Mouse (Mus musculus): ENCODE data around the gene Uvrag. TPM values are rescaled to one million over a fixed set of nuclear protein-coding genes. Genes with fewer than 3 reads are reported as not detected.

Uvrag gene
- polyA plus RNA-seq, 1 experiment from 2014 or later = 16.7 TPM

- no peak for ATAC-seq (ENCODE audit: insufficient number of reproducible peaks, low FRiP score, low TSS enrichment, low read depth)
- no peak overlapping the region for H3K4me3 ChIP-seq
- peaks cover 38% of the 10 kb centered on the region for H3K4me1 ChIP-seq
- no peaks in the 10 kb centered on the region for H3K9me3 ChIP-seq
- H3K36me3 ChIP-seq = no peaks in the 10 kb centered on the region
- 0 out of 2 replicates have a peak, but pooled peaks cover 4% of the 10 kb centered on the region for H3K27me3 ChIP-seq
- H3K4me2 ChIP-seq = no peak overlapping the region
- no peak overlapping the region for H3K9ac ChIP-seq
- no peak overlapping the region for H3K27ac ChIP-seq
- WGBS = 91% methylated on average over 10 of the region's 10 CpGs
Measured at GRCm38 (mm10) chr7:98935193-98935592, 205.7 kb downstream of the Uvrag start.

- H3K9me3 ChIP-seq = no peaks in the 10 kb centered on the region
- H3K4me3 ChIP-seq = no peak overlapping the region
- no peaks in the 10 kb centered on the region for H3K36me3 ChIP-seq
- peaks cover 37% of the 10 kb centered on the region for H3K4me1 ChIP-seq
- no peaks in the 10 kb centered on the region for H3K27me3 ChIP-seq
- no peak overlapping the region for H3K9ac ChIP-seq
- no peak overlapping the region for H3K27ac ChIP-seq
- 58% methylated on average over 7 of the region's 7 CpGs for WGBS
- ATAC-seq (ENCODE audit: insufficient number of reproducible peaks, low FRiP score, low TSS enrichment, low read depth) = no peak
- H3K4me2 ChIP-seq = no peak overlapping the region
Measured at GRCm38 (mm10) chr7:98928336-98929025, 212.5 kb downstream of the Uvrag start.

- Histone ChIP-seq H3K4me3 (no peak overlapping the region), H3K4me1 (peaks cover 28% of the 10 kb centered on the region), H3K27ac (no peak overlapping the region), H3K9ac (no peak overlapping the region), H3K4me2 (no peak overlapping the region), H3K9me3 (no peaks in the 10 kb centered on the region), H3K27me3 (no peaks in the 10 kb centered on the region), H3K36me3 (no peaks in the 10 kb centered on the region)
- WGBS = 78% methylated on average over 10 of the region's 10 CpGs
- ATAC-seq (ENCODE audit: insufficient number of reproducible peaks, low FRiP score, low TSS enrichment, low read depth) = no peak
Measured at GRCm38 (mm10) chr7:98926906-98927528, 213.9 kb downstream of the Uvrag start.

GRCm38 (mm10) chr7:98924380-98924869, 216.5 kb downstream of the Uvrag start:
- Histone ChIP-seq H3K27me3 (no peaks in the 10 kb centered on the region), H3K9me3 (no peaks in the 10 kb centered on the region), H3K4me3 (no peak overlapping the region), H3K4me2 (no peak overlapping the region), H3K36me3 (no peaks in the 10 kb centered on the region), H3K27ac (peak overlapping the region; percentile 38; the same call in 1 of the 2 replicates), H3K4me1 (peaks cover 28% of the 10 kb centered on the region), H3K9ac (no peak overlapping the region)
- WGBS = 42% methylated on average over 18 of the region's 18 CpGs
- no peak for ATAC-seq (ENCODE audit: insufficient number of reproducible peaks, low FRiP score, low TSS enrichment, low read depth)

- WGBS = 84% methylated on average over 5 of the region's 5 CpGs
- Histone ChIP-seq H3K9ac (no peak overlapping the region), H3K27ac (no peak overlapping the region), H3K4me3 (no peak overlapping the region), H3K4me1 (peaks cover 20% of the 10 kb centered on the region), H3K27me3 (no peaks in the 10 kb centered on the region), H3K36me3 (no peaks in the 10 kb centered on the region), H3K4me2 (no peak overlapping the region), H3K9me3 (no peaks in the 10 kb centered on the region)
- ATAC-seq (ENCODE audit: insufficient number of reproducible peaks, low FRiP score, low TSS enrichment, low read depth) = no peak
Measured at GRCm38 (mm10) chr7:98922984-98923383, 218.0 kb downstream of the Uvrag start.

GRCm38 (mm10) chr7:98917407-98917806, 223.5 kb downstream of the Uvrag start:
- Histone ChIP-seq H3K27me3 (no peaks in the 10 kb centered on the region), H3K9me3 (no peaks in the 10 kb centered on the region), H3K36me3 (no peaks in the 10 kb centered on the region), H3K27ac (no peak overlapping the region), H3K4me2 (no peak overlapping the region), H3K4me1 (0 out of 2 replicates have a peak, but pooled peaks cover 4% of the 10 kb centered on the region), H3K9ac (no peak overlapping the region), H3K4me3 (no peak overlapping the region)
- no peak for ATAC-seq (ENCODE audit: insufficient number of reproducible peaks, low FRiP score, low TSS enrichment, low read depth)
- 83% methylated on average over 5 of the region's 5 CpGs for WGBS

DNA sequence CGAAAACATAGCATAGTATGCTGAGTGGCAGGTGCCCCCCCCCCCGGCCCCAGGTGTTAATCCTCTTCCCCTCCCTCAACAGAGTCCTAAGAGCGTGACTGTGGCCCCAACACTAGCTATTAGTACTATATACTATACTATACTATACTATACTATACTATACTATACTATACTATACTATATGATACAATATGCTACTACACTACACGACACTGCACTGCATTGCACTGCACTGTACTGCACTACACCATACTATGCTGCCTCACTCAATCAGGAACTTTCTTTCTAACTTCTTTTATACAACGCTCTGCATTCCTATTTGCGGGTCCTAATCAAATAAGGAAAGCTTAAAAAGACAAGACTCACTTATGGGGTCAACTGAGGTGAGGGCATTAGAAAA, 224.4 kb downstream of the Uvrag start:
- no peaks in the 10 kb centered on the region for H3K36me3 ChIP-seq
- 82% methylated on average over 6 of the region's 6 CpGs for WGBS

DNA sequence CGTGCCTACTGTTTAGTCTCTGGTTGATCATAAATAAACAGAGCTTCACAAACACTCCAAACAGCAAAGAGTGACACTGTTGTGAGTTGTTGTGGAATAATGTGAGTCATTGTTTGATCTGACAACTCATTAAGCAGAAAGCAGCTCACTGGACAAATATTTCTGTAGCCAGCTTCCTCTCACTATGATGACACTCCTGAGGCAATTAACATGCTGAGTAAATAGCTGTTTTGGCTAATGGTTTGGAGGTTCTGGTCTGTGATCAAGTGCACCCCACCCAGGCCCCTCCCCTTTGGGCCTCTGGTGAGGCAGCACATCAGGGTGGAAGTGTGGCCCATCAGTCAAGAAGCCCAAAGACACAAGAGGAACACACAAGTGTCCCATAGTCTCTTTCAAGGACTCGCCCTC, 228.0 kb downstream of the Uvrag start:
- no peak for ATAC-seq (ENCODE audit: insufficient number of reproducible peaks, low FRiP score, low TSS enrichment, low read depth)
- Histone ChIP-seq H3K27ac (no peak overlapping the region), H3K9ac (no peak overlapping the region)

More for the DNA sequence above, 224.4 kb downstream of the Uvrag start:
- H3K9me3 ChIP-seq = no peaks in the 10 kb centered on the region
- no peak overlapping the region for H3K9ac ChIP-seq
- H3K27me3 ChIP-seq = no peaks in the 10 kb centered on the region
- H3K27ac ChIP-seq = no peak overlapping the region
- H3K4me1 ChIP-seq = 0 out of 2 replicates have a peak, but pooled peaks cover 4% of the 10 kb centered on the region
- H3K4me3 ChIP-seq = no peak overlapping the region
- H3K4me2 ChIP-seq = no peak overlapping the region
- ATAC-seq (ENCODE audit: insufficient number of reproducible peaks, low FRiP score, low TSS enrichment, low read depth) = no peak

GRCm38 (mm10) chr7:98911276-98911675, 229.7 kb downstream of the Uvrag start:
- Histone ChIP-seq H3K36me3 (no peaks in the 10 kb centered on the region), H3K9me3 (no peaks in the 10 kb centered on the region), H3K27me3 (no peaks in the 10 kb centered on the region; the same call in 1 of the 2 replicates), H3K4me2 (no peak overlapping the region), H3K4me3 (no peak overlapping the region), H3K27ac (0 out of 2 replicates have a peak overlapping the region, but pooled peaks have one; percentile 22), H3K9ac (no peak overlapping the region), H3K4me1 (peaks cover 19% of the 10 kb centered on the region)
- WGBS = 47% methylated on average over 8 of the region's 8 CpGs
- no peak for ATAC-seq (ENCODE audit: insufficient number of reproducible peaks, low FRiP score, low TSS enrichment, low read depth)

More for the DNA sequence above, 228.0 kb downstream of the Uvrag start:
- Histone ChIP-seq H3K27me3 (no peaks in the 10 kb centered on the region), H3K9me3 (no peaks in the 10 kb centered on the region), H3K4me1 (peaks cover 17% of the 10 kb centered on the region), H3K4me2 (no peak overlapping the region), H3K36me3 (no peaks in the 10 kb centered on the region), H3K4me3 (no peak overlapping the region)
- 73% methylated on average over 2 of the region's 2 CpGs for WGBS

DNA sequence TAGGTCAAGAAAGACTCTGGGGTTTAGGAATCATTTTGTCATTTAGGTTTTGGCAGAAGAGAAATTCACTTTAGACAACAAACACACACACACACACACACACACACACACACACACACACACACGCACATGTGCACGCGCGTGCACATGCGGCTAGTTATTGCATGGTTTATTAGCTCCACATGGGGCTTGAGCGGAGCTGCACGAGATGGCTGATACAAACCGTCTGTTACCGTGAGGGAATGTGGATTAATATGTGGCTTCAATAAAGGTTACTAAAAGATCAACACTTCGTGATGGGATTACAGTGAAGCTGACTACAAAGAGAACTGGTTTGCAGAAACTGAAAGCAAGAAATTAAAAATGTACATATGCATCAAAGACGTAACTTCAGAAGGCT, 230.2 kb downstream of the Uvrag start:
- 37% methylated on average over 11 of the region's 11 CpGs for WGBS
- Histone ChIP-seq H3K27ac (no peak overlapping the region; the same call in 1 of the 2 replicates), H3K36me3 (no peaks in the 10 kb centered on the region)

GRCm38 (mm10) chr7:98910164-98910563, 230.8 kb downstream of the Uvrag start:
- Histone ChIP-seq H3K4me2 (no peak overlapping the region), H3K27ac (peak overlapping the region; percentile 71), H3K27me3 (peaks cover 7% of the 10 kb centered on the region; the same call in 1 of the 2 replicates), H3K9ac (no peak overlapping the region), H3K4me3 (no peak overlapping the region), H3K4me1 (peaks cover 27% of the 10 kb centered on the region), H3K9me3 (no peaks in the 10 kb centered on the region), H3K36me3 (no peaks in the 10 kb centered on the region)
- WGBS = 37% methylated on average over 11 of the region's 11 CpGs
- no peak for ATAC-seq (ENCODE audit: insufficient number of reproducible peaks, low FRiP score, low TSS enrichment, low read depth)

More for the DNA sequence above, 230.2 kb downstream of the Uvrag start:
- no peaks in the 10 kb centered on the region for H3K9me3 ChIP-seq
- H3K9ac ChIP-seq = no peak overlapping the region
- no peak overlapping the region for H3K4me3 ChIP-seq
- H3K4me2 ChIP-seq = no peak overlapping the region
- peaks cover 5% of the 10 kb centered on the region; the same call in 1 of the 2 replicates for H3K27me3 ChIP-seq
- no peak for ATAC-seq (ENCODE audit: insufficient number of reproducible peaks, low FRiP score, low TSS enrichment, low read depth)
- H3K4me1 ChIP-seq = peaks cover 24% of the 10 kb centered on the region

GRCm38 (mm10) chr7:98907476-98907875, 233.5 kb downstream of the Uvrag start:
- no peaks in the 10 kb centered on the region for H3K36me3 ChIP-seq
- no peak overlapping the region for H3K4me2 ChIP-seq
- peaks cover 37% of the 10 kb centered on the region for H3K4me1 ChIP-seq
- no peak overlapping the region for H3K9ac ChIP-seq
- H3K27me3 ChIP-seq = peaks cover 11% of the 10 kb centered on the region; the same call in 1 of the 2 replicates
- H3K4me3 ChIP-seq = no peak overlapping the region
- no peaks in the 10 kb centered on the region for H3K9me3 ChIP-seq
- no peak overlapping the region for H3K27ac ChIP-seq
- ATAC-seq (ENCODE audit: insufficient number of reproducible peaks, low FRiP score, low TSS enrichment, low read depth) = no peak
- 70% methylated on average over 4 of the region's 4 CpGs for WGBS

All from limb, embryonic 15.5 days (tissue).